Mouse (Mus musculus) liver, adult 2 months (tissue): Measurements from ENCODE around the gene St6galnac1.

Source experiments
- CTCF ChIP-seq: fragments of 200-500 bp; IDR thresholded peaks from 2 replicates; pipeline ENCODE4 v1.5.1; 2011; ENCODE audit warnings: low read depth, low read length, control low read depth
- POLR2A ChIP-seq: fragments of 200-500 bp; IDR thresholded peaks from 2 replicates; pipeline ENCODE4 v1.6.1; 2011; ENCODE audit warnings: low read length, control low read depth; ENCODE audit not compliant: insufficient read depth; ENCODE audit errors: extremely low read depth

GRCm38 (mm10) chr11:116720319-116720865, 54.9 kb downstream of the St6galnac1 start:
- TF ChIP-seq CTCF: no peak
- no peak for TF ChIP-seq POLR2A
